Mouse (Mus musculus): ENCODE data around the gene Ptges3.
A peak's percentile ranks its signal among the peaks of the same experiment; 100 is the strongest.
"Not testable (repeated sequence)": the region's sequence is repeated elsewhere in the genome, so short reads cannot be mapped to it uniquely, and the experiment has no call there.

The Ptges3 gene

GRCm38 (mm10) chr10:128058601-128059151 lies at the start of gene Ptges3:
TSS of gene Ptges3 (plus strand) at chr10:128058954.
- peak; percentile 91 to 92 for DNase-seq (ENCODE audit: low read depth in 2 of 2, low spot score in 2 of 2)

GRCm38 (mm10) chr10:128009735-128010134 lies 49.0 kb upstream of the Ptges3 start:
- DNase-seq (ENCODE audit: low read depth in 2 of 2, low spot score in 2 of 2): no peak

GRCm38 (mm10) chr10:128015068-128015934 lies 43.5 kb upstream of the Ptges3 start, which contains the start of gene Prim1:
TSS of gene Prim1 (plus strand) at chr10:128015168.
- DNase-seq (ENCODE audit: low read depth in 2 of 2, low spot score in 2 of 2): peak; percentile 60 to 73

GRCm38 (mm10) chr10:128022196-128022595 lies 36.6 kb upstream of the Ptges3 start:
- no peak for DNase-seq (ENCODE audit: low read depth in 2 of 2, low spot score in 2 of 2)

- no peak for DNase-seq (ENCODE audit: low read depth in 2 of 2, low spot score in 2 of 2)
Measured at GRCm38 (mm10) chr10:128023496-128023895, 35.3 kb upstream of the Ptges3 start.

GRCm38 (mm10) chr10:128029931-128030330 lies 28.8 kb upstream of the Ptges3 start:
- DNase-seq (ENCODE audit: low read depth in 2 of 2, low spot score in 2 of 2): no peak

GRCm38 (mm10) chr10:128030860-128031259 lies 27.9 kb upstream of the Ptges3 start:
- no peak for DNase-seq (ENCODE audit: low read depth in 2 of 2, low spot score in 2 of 2)

- no peak for DNase-seq (ENCODE audit: low read depth in 2 of 2, low spot score in 2 of 2)
Measured at GRCm38 (mm10) chr10:128036746-128037425, 21.9 kb upstream of the Ptges3 start.

GRCm38 (mm10) chr10:128037921-128038320 lies 20.8 kb upstream of the Ptges3 start:
- no peak for DNase-seq (ENCODE audit: low read depth in 2 of 2, low spot score in 2 of 2)

- no peak for DNase-seq (ENCODE audit: low read depth in 2 of 2, low spot score in 2 of 2)
Measured at GRCm38 (mm10) chr10:128039167-128039566, 19.6 kb upstream of the Ptges3 start.

- no peak for DNase-seq (ENCODE audit: low read depth in 2 of 2, low spot score in 2 of 2)
Measured at GRCm38 (mm10) chr10:128039858-128040257, 18.9 kb upstream of the Ptges3 start.

- DNase-seq (ENCODE audit: low read depth in 2 of 2, low spot score in 2 of 2): no peak
Measured at GRCm38 (mm10) chr10:128040293-128040692, 18.5 kb upstream of the Ptges3 start.

- no peak for DNase-seq (ENCODE audit: low read depth in 2 of 2, low spot score in 2 of 2)
Measured at GRCm38 (mm10) chr10:128041636-128042035, 17.1 kb upstream of the Ptges3 start.

GRCm38 (mm10) chr10:128042466-128042865 lies 16.3 kb upstream of the Ptges3 start:
- DNase-seq (ENCODE audit: low read depth in 2 of 2, low spot score in 2 of 2): no peak

- DNase-seq (ENCODE audit: low read depth in 2 of 2, low spot score in 2 of 2): no peak
Measured at GRCm38 (mm10) chr10:128043041-128043835, 15.5 kb upstream of the Ptges3 start.

- no peak for DNase-seq (ENCODE audit: low read depth in 2 of 2, low spot score in 2 of 2)
Measured at GRCm38 (mm10) chr10:128048157-128048556, 10.6 kb upstream of the Ptges3 start.

- DNase-seq (ENCODE audit: low read depth in 2 of 2, low spot score in 2 of 2): no peak
Measured at GRCm38 (mm10) chr10:128049741-128050140, 9.0 kb upstream of the Ptges3 start.

- no peak for DNase-seq (ENCODE audit: low read depth in 2 of 2, low spot score in 2 of 2)
Measured at GRCm38 (mm10) chr10:128050355-128050754, 8.4 kb upstream of the Ptges3 start.

- DNase-seq (ENCODE audit: low read depth in 2 of 2, low spot score in 2 of 2): no peak
Measured at GRCm38 (mm10) chr10:128051589-128051988, 7.2 kb upstream of the Ptges3 start.

GRCm38 (mm10) chr10:128052136-128052535 lies 6.6 kb upstream of the Ptges3 start:
- DNase-seq (ENCODE audit: low read depth in 2 of 2, low spot score in 2 of 2): not testable (repeated sequence)

- no peak for DNase-seq (ENCODE audit: low read depth in 2 of 2, low spot score in 2 of 2)
Measured at GRCm38 (mm10) chr10:128053001-128053400, 5.8 kb upstream of the Ptges3 start.

Measured in CD8-positive naive resting alpha-beta T cell, adult 2 months (primary cell).